Mouse (Mus musculus) large intestine, adult 2 months (tissue): ENCODE data around the gene BC034090. TPM values are rescaled to one million over a fixed set of nuclear protein-coding genes. Genes with fewer than 3 reads are reported as not detected.
"Not testable (repeated sequence)": the region's sequence is repeated elsewhere in the genome, so short reads cannot be mapped to it uniquely, and the experiment has no call there.

ENCODE experiments used
- DNase-seq: peaks from one replicate; pipeline ENCODE4 v3.0.0-alpha.2; 2012; ENCODE audit warnings: low read depth, low spot score
- WGBS: fragments of 180-500 bp; shearing (Covaris S2); methylation state at CpG from one replicate; pipeline ENCODE4 v1.1.7; 2018; 5-methylcytosine and 5-hydroxymethylcytosine counted together
- polyA plus RNA-seq: library from polyadenylated mRNA; depleted of rRNA; stranded (reverse); fragments of >200 nt; gene quantifications from 2 replicates; pipeline ENCODE4 v1.2.3, GENCODE M21; 2012

The BC034090 gene
- polyA plus RNA-seq, 1 experiment: 2.4 TPM

- no peak for DNase-seq
- WGBS: 49% methylated on average over 5 of the region's 5 CpGs
Observed at GRCm38 (mm10) chr1:155202472-155202871, 41.8 kb downstream of the BC034090 start.

DNA sequence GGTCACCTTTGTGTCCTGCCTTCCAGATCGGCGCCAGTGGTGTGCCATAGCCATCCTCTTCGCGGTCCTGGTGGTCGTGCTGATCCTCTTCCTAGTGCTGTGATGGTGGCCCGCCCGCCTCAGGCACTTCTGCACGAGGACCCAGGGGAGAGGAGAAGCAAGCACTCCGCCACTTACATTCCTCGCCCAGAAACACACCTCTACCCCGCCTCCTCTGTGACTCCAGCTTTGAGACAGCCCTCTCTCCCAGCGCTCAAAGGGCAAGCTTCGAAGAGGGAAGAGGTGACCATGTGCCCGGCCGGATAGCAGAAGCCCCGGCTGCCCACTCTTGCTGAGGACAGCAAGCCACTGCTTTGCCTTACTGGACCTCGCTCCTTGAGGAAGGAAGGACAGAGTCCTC is 42.3 kb downstream of the BC034090 start:
- DNase-seq: no peak
- WGBS: 45% methylated on average over 17 of the region's 17 CpGs

DNA sequence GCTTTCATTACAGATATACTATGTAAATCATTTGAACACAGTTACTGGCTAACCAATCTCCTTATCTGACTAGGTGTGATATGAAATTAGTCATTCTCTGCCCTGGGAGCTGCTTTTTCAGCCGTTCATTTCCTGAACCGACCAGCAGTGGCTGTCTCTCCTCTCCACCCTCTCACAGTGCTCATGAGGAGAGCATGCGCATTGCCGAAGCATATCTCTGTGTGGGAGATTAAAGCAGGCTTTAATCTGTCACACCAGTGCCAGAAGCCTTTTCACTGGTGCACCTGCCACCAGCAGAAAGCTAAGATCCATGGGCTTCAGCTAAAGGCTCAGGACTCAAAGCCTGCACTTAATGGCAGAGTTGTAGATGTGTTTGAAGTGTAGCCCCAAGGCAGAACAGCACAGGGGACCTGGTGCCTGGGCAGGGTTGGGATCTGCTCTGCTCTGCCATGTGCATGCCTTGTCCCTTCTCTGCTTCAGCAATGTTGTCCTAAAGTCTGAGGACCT is 42.8 kb downstream of the BC034090 start:
- 19% methylated on average over 4 of the region's 4 CpGs for WGBS

DNA sequence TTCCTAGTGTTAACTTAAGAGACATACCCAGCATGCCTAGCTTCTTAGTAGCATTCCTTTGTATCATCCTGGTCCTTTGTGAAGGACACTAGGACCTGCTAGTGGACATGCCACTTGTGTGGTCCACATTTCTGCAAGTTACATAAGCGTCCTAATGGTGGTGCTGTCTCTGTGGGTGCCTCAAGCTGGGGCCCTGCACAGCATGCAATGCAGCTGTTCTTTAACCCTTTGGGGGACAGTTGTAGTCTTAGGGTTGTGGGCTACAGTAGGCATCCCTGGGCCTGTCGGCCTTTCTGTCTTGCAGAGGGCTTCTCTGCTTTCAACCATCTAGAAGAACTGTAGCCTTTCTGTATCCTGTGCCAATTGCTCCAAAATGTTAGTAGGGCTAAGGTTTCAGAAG is 43.3 kb downstream of the BC034090 start:
- 32% methylated on average over 2 of the region's 2 CpGs for WGBS
- no peak for DNase-seq

More for the DNA sequence above, 42.8 kb downstream of the BC034090 start:
- peak; percentile 56 for DNase-seq

DNA sequence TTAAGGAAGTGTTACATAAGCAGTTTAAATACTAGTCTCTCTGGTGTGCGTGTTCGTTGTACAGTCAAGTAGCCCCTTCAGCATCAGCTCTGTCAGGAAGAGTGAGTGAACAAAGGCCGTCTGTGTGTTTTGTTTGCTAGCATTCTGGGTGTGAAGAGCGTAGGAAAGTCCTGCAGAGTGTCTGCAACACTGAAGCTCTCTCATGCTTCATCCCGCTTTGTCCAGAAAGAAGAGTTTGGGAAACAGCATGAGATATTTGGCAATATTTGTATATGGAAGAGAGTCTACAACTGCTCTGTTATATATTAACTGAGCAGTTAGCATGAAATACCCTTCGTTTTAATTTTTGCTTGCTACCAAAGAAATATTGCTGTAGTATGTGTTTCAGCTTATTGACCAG is 44.7 kb downstream of the BC034090 start:
- WGBS: 40% methylated on average over 6 of the region's 6 CpGs
- DNase-seq: no peak

DNA sequence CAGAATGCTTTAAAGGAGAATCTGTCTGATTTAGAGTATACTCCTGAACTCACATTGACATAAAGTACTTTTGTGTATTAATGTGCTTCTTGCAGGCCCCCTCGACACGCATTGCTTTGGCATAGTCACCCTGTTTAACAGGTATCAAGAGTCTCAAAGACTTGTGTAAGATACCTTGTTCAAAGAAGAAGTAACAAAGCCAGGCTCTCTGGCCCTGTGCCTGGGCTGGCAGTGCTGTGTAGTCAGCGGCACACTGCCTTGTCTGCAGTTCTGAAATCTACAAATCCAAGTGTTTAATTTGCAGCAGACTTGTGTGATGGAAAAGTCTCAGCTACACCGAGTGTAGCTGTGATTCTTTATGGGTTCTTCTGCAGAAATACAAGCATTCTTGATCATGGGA is 47.6 kb downstream of the BC034090 start:
- DNase-seq: no peak
- WGBS: 89% methylated on average over 4 of the region's 4 CpGs

GRCm38 (mm10) chr1:155192805-155193368 is 51.4 kb downstream of the BC034090 start:
- DNase-seq: no peak
- WGBS: 57% methylated on average over 15 of the region's 15 CpGs

DNA sequence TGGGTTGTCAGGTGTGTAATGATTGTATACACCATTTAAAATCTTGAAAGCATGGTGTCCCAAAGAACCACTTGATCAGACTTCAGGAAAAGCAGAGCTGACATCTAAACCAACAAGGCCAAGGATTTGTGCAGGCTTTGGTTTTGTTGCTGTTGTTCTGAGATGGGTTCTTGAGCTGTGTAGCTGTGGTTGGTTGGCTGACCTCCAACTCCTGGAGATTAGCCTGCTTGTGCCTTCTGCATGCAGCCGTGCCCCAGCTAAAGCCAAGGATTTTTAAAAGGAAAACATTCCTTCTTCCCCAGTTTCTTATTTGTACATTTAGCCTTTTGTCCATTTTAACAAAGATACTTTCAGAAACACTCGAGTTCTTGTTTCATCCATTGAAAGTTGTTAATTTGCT is 52.6 kb downstream of the BC034090 start:
- 44% methylated on average over 2 of the region's 2 CpGs for WGBS
- no peak for DNase-seq

DNA sequence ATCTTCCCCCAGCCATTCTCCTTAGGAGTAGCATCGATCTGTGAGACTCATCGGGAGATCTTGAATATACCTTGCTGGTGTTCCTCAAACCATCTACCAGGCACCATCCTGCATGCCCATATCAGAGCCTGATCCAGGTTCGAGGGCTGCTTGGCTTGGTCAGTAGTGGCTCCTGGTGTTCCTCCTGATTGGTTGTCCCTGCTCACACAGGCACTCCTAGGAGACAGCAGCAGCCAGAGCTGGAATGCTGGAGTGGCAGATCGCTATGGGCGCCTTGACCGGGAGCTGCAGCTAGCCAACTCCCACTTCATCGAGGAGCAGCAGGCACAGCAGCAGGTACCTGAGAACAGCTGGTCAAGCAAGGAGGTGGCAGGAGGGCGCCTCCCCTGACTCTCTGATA is 53.0 kb downstream of the BC034090 start:
- DNase-seq: no peak
- 80% methylated on average over 8 of the region's 8 CpGs for WGBS

GRCm38 (mm10) chr1:155188656-155189055 is 55.6 kb downstream of the BC034090 start:
- WGBS: 97% methylated on average over 4 of the region's 4 CpGs
- no peak for DNase-seq

- no peak for DNase-seq
- 82% methylated on average over 3 of the region's 3 CpGs for WGBS
Observed at GRCm38 (mm10) chr1:155184191-155184590, 60.1 kb downstream of the BC034090 start.

- DNase-seq: no peak
- 87% methylated on average over 2 of the region's 2 CpGs for WGBS
Observed at GRCm38 (mm10) chr1:155178192-155178924, 65.9 kb downstream of the BC034090 start.

GRCm38 (mm10) chr1:155174424-155174823 is 69.8 kb downstream of the BC034090 start:
- WGBS: 65% methylated on average over 1 of the region's 1 CpGs
- no peak for DNase-seq

DNA sequence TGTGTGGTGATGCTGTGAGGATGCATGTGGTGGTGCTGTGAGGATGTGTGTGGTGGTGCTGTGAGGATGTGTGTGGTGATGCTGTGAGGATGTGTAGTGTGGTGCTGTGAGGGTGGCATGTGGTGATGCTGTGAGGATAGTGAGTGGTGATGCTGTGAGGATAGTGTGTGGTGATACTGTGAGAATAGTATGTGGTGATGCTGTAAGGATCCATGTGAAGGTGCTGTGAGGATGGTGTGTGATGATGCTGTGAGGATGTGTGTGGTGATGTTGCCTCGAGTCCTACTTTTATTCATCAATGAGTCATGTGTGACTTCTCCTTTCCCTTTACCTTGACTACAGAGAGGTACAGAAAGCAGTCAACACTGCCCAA is 70.6 kb downstream of the BC034090 start:
- DNase-seq: not testable (repeated sequence)
- 70% methylated on average over 1 of the region's 1 CpGs for WGBS

DNA sequence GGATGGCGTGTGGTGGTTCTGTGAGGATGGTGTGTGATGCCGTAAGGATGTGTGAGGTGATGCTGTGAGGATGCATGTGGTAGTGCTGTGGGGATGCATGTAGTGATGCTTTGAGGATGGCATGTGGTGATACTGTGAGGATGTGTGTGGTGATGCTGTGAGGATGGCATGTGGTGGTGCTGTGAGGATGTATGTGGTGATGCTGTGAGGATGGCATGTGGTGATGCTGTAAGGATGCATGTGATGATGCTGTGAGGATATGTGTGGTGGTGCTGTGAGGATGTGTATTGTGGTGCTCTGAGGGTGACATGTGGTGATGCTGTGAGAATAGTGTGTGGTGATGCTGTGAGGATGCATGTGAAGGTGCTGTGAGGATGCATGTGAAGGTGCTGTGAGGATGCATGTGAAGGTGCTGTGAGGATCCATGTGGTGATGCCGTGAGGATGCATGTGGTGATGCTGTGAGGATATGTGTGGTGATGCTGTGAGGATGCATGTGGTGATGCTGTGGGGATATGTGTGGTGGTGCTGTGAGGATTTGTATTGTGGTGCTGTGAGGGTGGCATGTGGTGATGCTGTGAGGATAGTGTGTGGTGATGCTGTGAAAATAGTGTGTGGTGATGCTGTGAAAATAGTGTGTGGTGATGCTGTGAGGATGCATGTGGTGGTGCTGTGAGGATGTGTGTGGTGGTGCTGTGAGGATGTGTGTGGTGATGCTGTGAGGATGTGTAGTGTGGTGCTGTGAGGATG is 71.2 kb downstream of the BC034090 start:
- WGBS: 91% methylated on average over 3 of the region's 3 CpGs
- no peak for DNase-seq

GRCm38 (mm10) chr1:155169935-155170334 is 74.3 kb downstream of the BC034090 start:
- DNase-seq: no peak

DNA sequence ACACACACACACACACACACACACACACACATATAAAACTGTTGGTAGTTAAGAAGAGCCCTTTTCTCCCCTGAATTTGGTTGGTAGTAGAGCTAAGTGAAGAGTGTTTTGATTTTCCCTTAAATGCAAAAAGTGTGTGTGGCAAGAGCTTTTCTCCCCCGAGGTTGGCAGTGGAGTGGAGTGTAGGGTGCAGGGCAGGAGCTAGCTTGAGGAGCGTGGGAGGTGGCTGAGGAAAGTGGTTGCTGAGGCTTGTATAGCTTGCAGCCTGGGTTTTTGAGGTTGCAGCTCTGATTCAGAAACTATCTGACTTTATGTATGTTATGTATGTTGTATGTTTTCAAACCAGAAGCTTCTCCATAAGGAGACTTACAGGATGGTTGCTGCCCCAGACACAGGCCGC is 76.8 kb downstream of the BC034090 start:
- no peak for DNase-seq
- 80% methylated on average over 3 of the region's 3 CpGs for WGBS
